Mouse (Mus musculus) CD4-positive naive resting alpha-beta T cell, adult 76 days (primary cell): ENCODE results near the gene Olfr1428. TPM values are rescaled to one million over a fixed set of nuclear protein-coding genes. Genes with fewer than 3 reads are reported as not detected.

Experiments
- total RNA-seq: library from RNA; stranded (reverse); gene quantifications from one replicate; pipeline ENCODE4 v1.2.4, GENCODE M21; 2023

Gene Olfr1428
- total RNA-seq, result not detected

GRCm38 (mm10) chr19:12115797-12116196, at the start of gene Olfr1428:
Gene Olfr1428 (minus strand): TSS chr19:12115897.

GRCm38 (mm10) chr19:12123103-12123502, 7.4 kb upstream of the Olfr1428 start, which contains the start of gene Olfr76:
Gene Olfr76 (minus strand): TSS chr19:12123203.

GRCm38 (mm10) chr19:12103234-12103633, 12.5 kb downstream of the Olfr1428 start, which contains the start of gene Olfr1427:
Gene Olfr1427 (minus strand): TSS chr19:12103334.

GRCm38 (mm10) chr19:12091913-12092312, 23.8 kb downstream of the Olfr1428 start, which contains the start of gene Olfr1426:
Gene Olfr1426 (minus strand): TSS chr19:12092013.

GRCm38 (mm10) chr19:12077631-12078030, 38.1 kb downstream of the Olfr1428 start, which contains the start of gene Olfr1425:
Gene Olfr1425 (minus strand): TSS chr19:12077731.

GRCm38 (mm10) chr19:12062582-12062981, 53.1 kb downstream of the Olfr1428 start, which contains the start of gene Olfr1424:
Gene Olfr1424 (minus strand): TSS chr19:12062682.

Other genes starting within 250 kb of the Olfr1428 start
- not detected for gene Olfr1419, start 240.8 kb downstream of the Olfr1428 start, total RNA-seq
- not detected for gene Olfr1420, start 229.3 kb downstream of the Olfr1428 start, total RNA-seq
- 53.3 TPM for gene Patl1, start 203.5 kb downstream of the Olfr1428 start, total RNA-seq
- gene Osbp, start 150.0 kb downstream of the Olfr1428 start, total RNA-seq, result 36.4 TPM
- not detected for gene Olfr1423, start 74.6 kb downstream of the Olfr1428 start, total RNA-seq
- gene Olfr1424, start 53.2 kb downstream of the Olfr1428 start, total RNA-seq, result not detected
- not detected for gene Olfr1425, start 38.2 kb downstream of the Olfr1428 start, total RNA-seq
- not detected for gene Olfr1426, start 23.9 kb downstream of the Olfr1428 start, total RNA-seq
- gene Olfr1427, start 12.6 kb downstream of the Olfr1428 start, total RNA-seq, result not detected
- gene Olfr76, start 7.3 kb upstream of the Olfr1428 start, total RNA-seq, result not detected
- gene Olfr1555-ps1, start 54.2 kb upstream of the Olfr1428 start, total RNA-seq, result not detected
- gene Olfr1431, start 84.7 kb upstream of the Olfr1428 start, total RNA-seq, result not detected
- not detected for gene Olfr1432, start 116.7 kb upstream of the Olfr1428 start, total RNA-seq
- not detected for gene Olfr262, start 125.8 kb upstream of the Olfr1428 start, total RNA-seq
- not detected for gene Olfr235, start 145.1 kb upstream of the Olfr1428 start, total RNA-seq
- gene Olfr1434, start 164.0 kb upstream of the Olfr1428 start, total RNA-seq, result not detected
- gene Olfr1436, start 183.2 kb upstream of the Olfr1428 start, total RNA-seq, result not detected
- gene Olfr1437, start 209.2 kb upstream of the Olfr1428 start, total RNA-seq, result not detected
- not detected for gene Olfr1438-ps1, start 220.0 kb upstream of the Olfr1428 start, total RNA-seq